Mouse (Mus musculus): ENCODE measurements around the gene Tram2. TPM values are rescaled to one million over a fixed set of nuclear protein-coding genes. Genes with fewer than 3 reads are reported as not detected.
A peak's percentile ranks its signal among the peaks of the same experiment; 100 is the strongest.

Gene Tram2
- polyA plus RNA-seq, 1 experiment from 2014 or later: 2.0 TPM

GRCm38 (mm10) chr1:21033792-21034119 lies 45.3 kb downstream of the Tram2 start:
- 0 out of 2 replicates have a peak, but pooled peaks have one; percentile 31 for ATAC-seq (ENCODE audit: low read depth)
- H3K4me3 ChIP-seq (ENCODE audit: low read depth, low read length): no peak overlapping the region

DNA sequence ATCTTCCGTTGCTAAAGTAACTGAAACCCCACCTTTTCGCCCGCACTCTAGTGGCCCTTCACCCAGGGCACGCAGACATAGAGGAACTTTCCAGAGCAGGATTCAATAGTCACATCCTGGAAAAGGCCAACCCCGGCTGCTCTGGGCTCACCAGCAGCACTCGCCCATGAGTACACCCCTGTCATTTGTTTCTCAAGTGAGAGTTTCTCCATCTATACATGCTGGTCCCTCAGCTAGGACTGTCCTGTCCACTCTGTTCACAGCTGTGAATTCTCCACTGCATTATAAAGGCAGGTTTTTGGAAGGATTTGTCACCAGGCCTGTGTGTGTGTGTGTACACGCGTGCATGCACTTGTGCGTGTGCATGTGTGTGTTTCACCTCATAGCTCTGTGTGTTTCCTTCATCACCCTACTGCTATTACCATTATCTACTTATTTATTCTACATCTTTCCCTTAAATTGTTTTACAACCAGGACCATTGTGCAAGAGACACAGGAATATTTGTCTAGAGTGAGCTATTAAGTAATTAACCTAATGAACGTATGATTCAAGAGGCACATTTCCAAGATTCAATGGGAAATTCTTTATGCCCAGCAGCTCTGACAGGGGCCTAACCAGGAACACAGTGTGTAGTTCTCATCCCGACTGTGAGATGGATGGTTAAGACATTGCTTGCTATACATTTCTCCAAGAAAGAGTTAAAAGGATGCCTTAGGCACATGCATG lies 45.8 kb downstream of the Tram2 start:
- Histone ChIP-seq H3K27me3 (ENCODE audit: control insufficient read depth, insufficient read depth, low read length) (no peaks in the 10 kb centered on the region), H3K4me1 (ENCODE audit: control insufficient read depth, insufficient read depth, low read length) (no peaks in the 10 kb centered on the region), H3K27ac (ENCODE audit: low read depth, low read length) (no peak overlapping the region), H3K4me3 (ENCODE audit: low read depth, low read length) (no peak overlapping the region), H3K9me3 (ENCODE audit: control insufficient read depth, low read length) (no peaks in the 10 kb centered on the region), H3K4me2 (ENCODE audit: low read depth, low read length) (no peak overlapping the region), H3K9ac (replicated peaks; ENCODE audit: low read depth, low read length) (no peak overlapping the region), H3K36me3 (ENCODE audit: control insufficient read depth, insufficient read depth, low read length) (no peaks in the 10 kb centered on the region)
- peak; percentile 24; the same call in 1 of the 2 replicates for ATAC-seq (ENCODE audit: low read depth)
- WGBS: 82% methylated on average over 11 of the region's 11 CpGs

More at GRCm38 (mm10) chr1:21033792-21034119, 45.3 kb downstream of the Tram2 start:
- no peak overlapping the region for H3K9ac ChIP-seq (replicated peaks; ENCODE audit: low read depth, low read length)
- no peaks in the 10 kb centered on the region for H3K4me1 ChIP-seq (ENCODE audit: control insufficient read depth, insufficient read depth, low read length)
- H3K9me3 ChIP-seq (ENCODE audit: control insufficient read depth, low read length): no peaks in the 10 kb centered on the region
- no peaks in the 10 kb centered on the region for H3K27me3 ChIP-seq (ENCODE audit: control insufficient read depth, insufficient read depth, low read length)
- H3K4me2 ChIP-seq (ENCODE audit: low read depth, low read length): no peak overlapping the region
- no peak overlapping the region for H3K27ac ChIP-seq (ENCODE audit: low read depth, low read length)
- H3K36me3 ChIP-seq (ENCODE audit: control insufficient read depth, insufficient read depth, low read length): no peaks in the 10 kb centered on the region

- H3K4me2 ChIP-seq (ENCODE audit: low read depth, low read length): no peak overlapping the region
- WGBS: 94% methylated on average over 2 of the region's 2 CpGs
- no peaks in the 10 kb centered on the region for H3K9me3 ChIP-seq (ENCODE audit: control insufficient read depth, low read length)
- no peak for ATAC-seq (ENCODE audit: low read depth)
- no peak overlapping the region for H3K9ac ChIP-seq (replicated peaks; ENCODE audit: low read depth, low read length)
- H3K4me1 ChIP-seq (ENCODE audit: control insufficient read depth, insufficient read depth, low read length): no peaks in the 10 kb centered on the region
- H3K27ac ChIP-seq (ENCODE audit: low read depth, low read length): no peak overlapping the region
- H3K36me3 ChIP-seq (ENCODE audit: control insufficient read depth, insufficient read depth, low read length): no peaks in the 10 kb centered on the region
- no peaks in the 10 kb centered on the region for H3K27me3 ChIP-seq (ENCODE audit: control insufficient read depth, insufficient read depth, low read length)
- no peak overlapping the region for H3K4me3 ChIP-seq (ENCODE audit: low read depth, low read length)
Observed at GRCm38 (mm10) chr1:21031650-21032049, 47.4 kb downstream of the Tram2 start.

GRCm38 (mm10) chr1:21029000-21029399 lies 50.0 kb downstream of the Tram2 start:
- Histone ChIP-seq H3K4me1 (ENCODE audit: control insufficient read depth, insufficient read depth, low read length) (no peaks in the 10 kb centered on the region), H3K9ac (replicated peaks; ENCODE audit: low read depth, low read length) (no peak overlapping the region), H3K27ac (ENCODE audit: low read depth, low read length) (no peak overlapping the region), H3K4me3 (ENCODE audit: low read depth, low read length) (no peak overlapping the region), H3K36me3 (ENCODE audit: control insufficient read depth, insufficient read depth, low read length) (no peaks in the 10 kb centered on the region), H3K27me3 (ENCODE audit: control insufficient read depth, insufficient read depth, low read length) (no peaks in the 10 kb centered on the region), H3K4me2 (ENCODE audit: low read depth, low read length) (no peak overlapping the region), H3K9me3 (ENCODE audit: control insufficient read depth, low read length) (no peaks in the 10 kb centered on the region)
- 96% methylated on average over 4 of the region's 4 CpGs for WGBS
- ATAC-seq (ENCODE audit: low read depth): no peak

DNA sequence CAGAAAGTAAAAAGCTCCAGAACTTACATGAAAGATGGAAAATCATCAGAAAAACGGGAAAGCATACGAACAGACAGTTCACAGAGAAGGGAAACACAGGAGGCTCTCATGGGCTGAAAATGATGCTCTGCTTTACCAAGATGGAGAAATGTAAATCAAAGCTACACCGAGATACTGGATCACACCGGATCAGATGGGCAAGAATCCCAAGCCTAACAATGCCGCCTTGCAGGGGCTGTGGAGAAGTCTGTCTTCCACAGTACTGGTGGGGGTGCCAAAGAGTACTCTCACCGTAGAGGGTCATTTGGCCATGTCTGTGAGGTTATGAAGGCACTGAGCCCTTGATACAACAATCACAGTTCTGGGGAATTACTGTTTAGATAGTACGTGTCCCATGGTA lies 52.5 kb downstream of the Tram2 start:
- no peaks in the 10 kb centered on the region for H3K9me3 ChIP-seq (ENCODE audit: control insufficient read depth, low read length)
- H3K27ac ChIP-seq (ENCODE audit: low read depth, low read length): no peak overlapping the region
- H3K9ac ChIP-seq (replicated peaks; ENCODE audit: low read depth, low read length): no peak overlapping the region
- no peaks in the 10 kb centered on the region for H3K27me3 ChIP-seq (ENCODE audit: control insufficient read depth, insufficient read depth, low read length)
- 86% methylated on average over 7 of the region's 7 CpGs for WGBS
- H3K36me3 ChIP-seq (ENCODE audit: control insufficient read depth, insufficient read depth, low read length): no peaks in the 10 kb centered on the region
- no peak overlapping the region for H3K4me2 ChIP-seq (ENCODE audit: low read depth, low read length)
- no peak overlapping the region for H3K4me3 ChIP-seq (ENCODE audit: low read depth, low read length)
- no peak for ATAC-seq (ENCODE audit: low read depth)
- no peaks in the 10 kb centered on the region for H3K4me1 ChIP-seq (ENCODE audit: control insufficient read depth, insufficient read depth, low read length)

DNA sequence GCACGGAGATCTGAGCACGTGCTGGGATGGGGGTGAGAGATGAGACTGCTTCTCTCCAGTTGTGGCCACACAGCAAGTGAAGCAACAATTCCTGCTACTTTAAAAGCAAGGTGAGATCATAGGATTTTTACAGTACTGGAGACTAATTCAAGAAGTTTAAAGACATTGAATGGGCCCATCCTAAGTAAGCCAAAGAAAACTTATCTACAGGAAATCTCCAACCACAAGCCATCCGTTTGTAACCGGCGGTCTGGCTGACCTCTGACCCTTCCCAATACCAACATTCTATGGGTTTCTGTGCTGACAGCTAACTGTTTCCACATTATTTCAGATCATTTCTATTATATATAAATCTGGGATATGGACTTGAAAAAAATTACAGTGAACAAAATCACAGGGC lies 53.8 kb downstream of the Tram2 start:
- WGBS: 86% methylated on average over 5 of the region's 5 CpGs
- Histone ChIP-seq H3K4me3 (ENCODE audit: low read depth, low read length) (no peak overlapping the region), H3K27me3 (ENCODE audit: control insufficient read depth, insufficient read depth, low read length) (no peaks in the 10 kb centered on the region), H3K4me1 (ENCODE audit: control insufficient read depth, insufficient read depth, low read length) (no peaks in the 10 kb centered on the region), H3K4me2 (ENCODE audit: low read depth, low read length) (no peak overlapping the region), H3K36me3 (ENCODE audit: control insufficient read depth, insufficient read depth, low read length) (no peaks in the 10 kb centered on the region), H3K9ac (replicated peaks; ENCODE audit: low read depth, low read length) (no peak overlapping the region), H3K27ac (ENCODE audit: low read depth, low read length) (no peak overlapping the region), H3K9me3 (ENCODE audit: control insufficient read depth, low read length) (no peaks in the 10 kb centered on the region)
- no peak for ATAC-seq (ENCODE audit: low read depth)

DNA sequence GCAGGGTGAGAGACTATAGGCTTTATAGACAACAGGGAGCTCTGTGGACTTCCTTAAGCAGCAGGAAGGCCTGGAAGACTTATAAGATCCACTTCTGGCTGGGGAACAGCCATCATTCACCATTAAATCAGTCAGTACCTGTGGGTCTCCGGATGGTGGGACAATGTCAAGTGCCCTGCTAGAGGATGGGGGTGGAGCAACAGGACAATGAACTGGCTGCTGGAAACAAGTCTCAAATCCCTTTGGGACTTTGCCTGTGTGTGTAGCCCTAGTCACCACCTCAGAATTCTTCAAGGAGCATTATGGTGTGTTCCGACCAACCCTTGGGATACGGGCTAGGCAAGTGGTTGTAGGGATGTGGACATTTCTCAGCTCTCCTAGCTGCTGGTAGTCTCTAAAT lies 55.9 kb downstream of the Tram2 start:
- 79% methylated on average over 3 of the region's 3 CpGs for WGBS
- H3K36me3 ChIP-seq (ENCODE audit: control insufficient read depth, insufficient read depth, low read length): no peaks in the 10 kb centered on the region
- H3K4me3 ChIP-seq (ENCODE audit: low read depth, low read length): no peak overlapping the region
- no peak overlapping the region for H3K27ac ChIP-seq (ENCODE audit: low read depth, low read length)
- H3K9me3 ChIP-seq (ENCODE audit: control insufficient read depth, low read length): no peaks in the 10 kb centered on the region
- H3K27me3 ChIP-seq (ENCODE audit: control insufficient read depth, insufficient read depth, low read length): no peaks in the 10 kb centered on the region
- no peak overlapping the region for H3K4me2 ChIP-seq (ENCODE audit: low read depth, low read length)
- no peak for ATAC-seq (ENCODE audit: low read depth)
- H3K4me1 ChIP-seq (ENCODE audit: control insufficient read depth, insufficient read depth, low read length): no peaks in the 10 kb centered on the region
- no peak overlapping the region for H3K9ac ChIP-seq (replicated peaks; ENCODE audit: low read depth, low read length)

DNA sequence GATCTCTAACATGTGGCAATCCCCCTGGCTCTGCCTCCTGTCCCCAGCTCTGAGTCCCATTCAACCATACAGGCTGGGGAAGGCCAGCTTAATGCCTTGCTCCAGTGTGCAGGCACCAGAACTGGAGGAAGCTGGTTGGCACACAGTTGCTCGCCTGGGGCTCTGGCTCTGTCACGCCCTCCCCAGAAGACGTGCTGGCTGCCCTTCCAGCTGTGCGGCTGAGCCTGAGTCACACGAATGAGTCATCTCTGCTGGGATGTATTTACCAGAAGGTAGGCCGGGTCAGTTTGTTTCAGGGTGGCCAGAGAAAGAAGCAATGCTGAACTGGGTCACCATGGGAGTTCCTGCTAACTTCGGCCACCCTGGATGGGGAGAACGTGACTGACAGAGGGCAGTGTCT lies 64.6 kb downstream of the Tram2 start:
- Histone ChIP-seq H3K4me3 (ENCODE audit: low read depth, low read length) (no peak overlapping the region), H3K27ac (ENCODE audit: low read depth, low read length) (no peak overlapping the region), H3K4me1 (ENCODE audit: control insufficient read depth, insufficient read depth, low read length) (no peaks in the 10 kb centered on the region), H3K9ac (replicated peaks; ENCODE audit: low read depth, low read length) (no peak overlapping the region), H3K9me3 (ENCODE audit: control insufficient read depth, low read length) (no peaks in the 10 kb centered on the region), H3K27me3 (ENCODE audit: control insufficient read depth, insufficient read depth, low read length) (no peaks in the 10 kb centered on the region), H3K4me2 (ENCODE audit: low read depth, low read length) (no peak overlapping the region), H3K36me3 (ENCODE audit: control insufficient read depth, insufficient read depth, low read length) (no peaks in the 10 kb centered on the region)
- ATAC-seq (ENCODE audit: low read depth): no peak; the same call in 1 of the 2 replicates
- WGBS: 78% methylated on average over 8 of the region's 8 CpGs

GRCm38 (mm10) chr1:21010282-21010800 lies 68.7 kb downstream of the Tram2 start:
- Histone ChIP-seq H3K9me3 (ENCODE audit: control insufficient read depth, low read length) (no peaks in the 10 kb centered on the region), H3K9ac (replicated peaks; ENCODE audit: low read depth, low read length) (no peak overlapping the region), H3K27me3 (ENCODE audit: control insufficient read depth, insufficient read depth, low read length) (no peaks in the 10 kb centered on the region), H3K4me3 (ENCODE audit: low read depth, low read length) (no peak overlapping the region), H3K27ac (ENCODE audit: low read depth, low read length) (no peak overlapping the region), H3K4me1 (ENCODE audit: control insufficient read depth, insufficient read depth, low read length) (no peaks in the 10 kb centered on the region), H3K4me2 (ENCODE audit: low read depth, low read length) (no peak overlapping the region), H3K36me3 (ENCODE audit: control insufficient read depth, insufficient read depth, low read length) (no peaks in the 10 kb centered on the region)
- no peak for ATAC-seq (ENCODE audit: low read depth)
- WGBS: 77% methylated on average over 6 of the region's 6 CpGs

Data from neural tube, embryonic 14.5 days (tissue).